Mouse (Mus musculus) G1E (cell line): ENCODE measurements around the gene Pdia4.

Source experiments
- CTCF ChIP-seq: IDR thresholded peaks from 2 replicates; pipeline ENCODE4 v1.5.1; 2012; ENCODE audit warnings: low read depth, low read length, inconsistent platforms, mixed read lengths
- GATA1 ChIP-seq: IDR thresholded peaks from 2 replicates; pipeline ENCODE4 v1.6.1; 2012; ENCODE audit warnings: borderline replicate concordance, low read length, inconsistent platforms, mixed read lengths
- GATA2 ChIP-seq: IDR thresholded peaks from 2 replicates; pipeline ENCODE4 v1.6.1; 2012; ENCODE audit warnings: low read depth, low read length, inconsistent platforms, borderline replicate concordance
- POLR2AphosphoS5 ChIP-seq: IDR thresholded peaks from 2 replicates; pipeline ENCODE4 v1.6.1; 2012; ENCODE audit warnings: low read depth, low read length, inconsistent platforms; ENCODE audit not compliant: insufficient replicate concordance
- TAL1 ChIP-seq: conservative IDR thresholded peaks from 2 replicates; pipeline ENCODE4 v1.6.1; 2012; ENCODE audit warnings: low read depth, low read length, inconsistent platforms, mixed read lengths

GRCm38 (mm10) chr6:47810181-47810580, 3.0 kb downstream of the Pdia4 start:
- TF ChIP-seq POLR2AphosphoS5 (no peak), CTCF (no peak), GATA1 (no peak), TAL1 (no peak), GATA2 (no peak)
